Comparison of ENCODE assay signal across 14 mouse cellular contexts in the genomic region with DNA sequence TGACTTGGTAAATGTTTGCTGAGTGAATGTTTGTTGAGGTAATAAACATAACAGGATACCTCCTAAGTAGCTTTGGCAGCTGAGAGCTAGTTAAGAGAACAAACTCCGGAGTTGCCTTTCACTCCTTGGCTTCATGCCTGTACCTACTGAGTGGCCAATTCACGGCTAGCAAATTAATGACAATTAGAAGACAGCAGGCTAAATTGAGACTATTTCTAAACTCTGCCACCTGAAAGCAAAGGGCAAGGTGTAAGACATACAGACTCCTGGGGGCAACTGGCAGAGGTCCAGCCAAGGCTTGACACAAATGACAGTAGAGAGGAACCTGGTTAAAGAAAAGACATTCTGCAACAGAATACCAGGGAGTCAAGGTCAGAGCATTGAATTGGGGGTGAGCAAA.
A peak's percentile ranks its signal among the peaks of the same experiment; 100 is the strongest.
DNase-seq lines count a peak whose midpoint lies in the region; ATAC-seq and TF ChIP-seq lines count a peak whose summit lies in the region.
"Had no signal": no experiment of that assay in that cellular context is flagged by ENCODE, and none has a peak within 500 bp of the region (broad histone marks: within the 10 kb centered on the region; RNA-seq: fewer than 3 reads in every experiment).

No protein-coding gene starts in this region.

- H3K4me1 ChIP-seq in forebrain, embryonic 14.5 days (ENCODE audit: control insufficient read depth, insufficient read depth, low read length): no peaks in the 10 kb centered on the region; the same call in 1 of the 2 replicates
- H3K4me1 ChIP-seq in forebrain, embryonic 16.5 days (replicated peaks; ENCODE audit: control insufficient read depth, insufficient read depth, low read length): peaks cover 14% of the 10 kb centered on the region
- no peaks in the 10 kb centered on the region for H3K4me1 ChIP-seq in hindbrain, postnatal 0 days (ENCODE audit: insufficient read depth, low read length)
- H3K4me1 ChIP-seq in hindbrain, embryonic 12.5 days: peaks cover 3% of the 10 kb centered on the region; the same call in 1 of the 2 replicates
- H3K4me1 ChIP-seq: liver, embryonic 15.5 days had no signal

- DNase-seq in forebrain, embryonic 14.5 days (ENCODE audit: low spot score): peak; percentile 44
- DNase-seq in hindbrain, postnatal 0 days (ENCODE audit: low spot score): peak; percentile 24
- peak; percentile 67 for DNase-seq in brain, embryonic 14.5 days (ENCODE audit: low read depth)
- DNase-seq in kidney, postnatal 14 days: peak; percentile 71
- DNase-seq in frontal cortex, postnatal 10 days (ENCODE audit: low spot score in 2 of 2): no peak
- DNase-seq: adrenal gland, postnatal 14 days; thymus, adult 18-20 months had no signal

- no peak overlapping the region for H3K27ac ChIP-seq in forebrain, embryonic 14.5 days (ENCODE audit: low read depth, low read length)
- H3K27ac ChIP-seq in forebrain, embryonic 16.5 days (ENCODE audit: low read length): no peak overlapping the region
- no peak overlapping the region for H3K27ac ChIP-seq in hindbrain, postnatal 0 days
- no peak overlapping the region for H3K27ac ChIP-seq in hindbrain, embryonic 12.5 days
- H3K27ac ChIP-seq: heart, embryonic 15.5 days; limb, embryonic 12.5 days; liver, embryonic 15.5 days had no signal

- no peak for TF ChIP-seq CTCF in hindbrain, postnatal 0 days (IDR thresholded peaks at IDR 0.05; ENCODE audit: low read depth)
- no peak for TF ChIP-seq CTCF in brain, embryonic 14.5 days (IDR thresholded peaks at IDR 0.05; ENCODE audit: borderline replicate concordance, extremely low read depth, insufficient read depth, insufficient read length)

- H3K36me3 ChIP-seq in forebrain, embryonic 14.5 days (ENCODE audit: control insufficient read depth, insufficient read depth, low read length): no peaks in the 10 kb centered on the region
- no peaks in the 10 kb centered on the region for H3K36me3 ChIP-seq in forebrain, embryonic 16.5 days (ENCODE audit: control insufficient read depth, insufficient read depth)
- no peaks in the 10 kb centered on the region for H3K36me3 ChIP-seq in hindbrain, postnatal 0 days (ENCODE audit: insufficient read depth, low read length)
- H3K36me3 ChIP-seq in hindbrain, embryonic 12.5 days: no peaks in the 10 kb centered on the region
- H3K36me3 ChIP-seq: G1E; heart, embryonic 15.5 days; limb, embryonic 12.5 days; liver, embryonic 15.5 days had no signal

- no peaks in the 10 kb centered on the region for H3K27me3 ChIP-seq in forebrain, embryonic 14.5 days (replicated peaks; ENCODE audit: control insufficient read depth, insufficient read depth, low read length)
- H3K27me3 ChIP-seq in forebrain, embryonic 16.5 days (replicated peaks; ENCODE audit: control insufficient read depth, insufficient read depth, low read length): no peaks in the 10 kb centered on the region
- no peaks in the 10 kb centered on the region for H3K27me3 ChIP-seq in hindbrain, postnatal 0 days (ENCODE audit: insufficient read depth, low read length)
- H3K27me3 ChIP-seq in hindbrain, embryonic 12.5 days: no peaks in the 10 kb centered on the region
- H3K27me3 ChIP-seq: forebrain, embryonic 13.5 days; heart, embryonic 15.5 days; limb, embryonic 12.5 days; liver, embryonic 15.5 days had no signal

- H3K4me3 ChIP-seq in forebrain, embryonic 14.5 days (ENCODE audit: low read depth, low read length): no peak overlapping the region
- no peak overlapping the region for H3K4me3 ChIP-seq in forebrain, embryonic 16.5 days (replicated peaks; ENCODE audit: low read length)
- H3K4me3 ChIP-seq in hindbrain, postnatal 0 days (ENCODE audit: low read length): no peak overlapping the region
- no peak overlapping the region for H3K4me3 ChIP-seq in hindbrain, embryonic 12.5 days
- H3K4me3 ChIP-seq: forebrain, embryonic 13.5 days; heart, embryonic 15.5 days; limb, embryonic 12.5 days; liver, embryonic 15.5 days had no signal

- whole genome bisulfite sequencing in forebrain, embryonic 14.5 days: 17% methylated on average over 2 of the region's 2 CpGs
- 17% methylated on average over 2 of the region's 2 CpGs for WGBS in forebrain, embryonic 16.5 days
- 33% methylated on average over 2 of the region's 2 CpGs for WGBS in hindbrain, postnatal 0 days
- WGBS in hindbrain, embryonic 12.5 days: 78% methylated on average over 2 of the region's 2 CpGs

- no peaks in the 10 kb centered on the region for H3K9me3 ChIP-seq in forebrain, embryonic 14.5 days (replicated peaks; ENCODE audit: control insufficient read depth, low read length)
- no peaks in the 10 kb centered on the region for H3K9me3 ChIP-seq in forebrain, embryonic 16.5 days (ENCODE audit: control insufficient read depth, low read length)
- H3K9me3 ChIP-seq in hindbrain, postnatal 0 days (ENCODE audit: low read length): no peaks in the 10 kb centered on the region
- no peaks in the 10 kb centered on the region for H3K9me3 ChIP-seq in hindbrain, embryonic 12.5 days (replicated peaks)
- H3K9me3 ChIP-seq: forebrain, embryonic 13.5 days; G1E; heart, embryonic 15.5 days; limb, embryonic 12.5 days; liver, embryonic 15.5 days had no signal

- no peak for TF ChIP-seq POLR2A in brain, embryonic 14.5 days (IDR thresholded peaks at IDR 0.05; ENCODE audit: borderline replicate concordance, extremely low read depth, insufficient read depth, insufficient read length, poor library complexity, severe bottlenecking)

- H3K9ac ChIP-seq in forebrain, embryonic 14.5 days (ENCODE audit: low read length): no peak overlapping the region
- H3K9ac ChIP-seq in forebrain, embryonic 16.5 days (replicated peaks; ENCODE audit: low read depth, low read length): no peak overlapping the region
- no peak overlapping the region for H3K9ac ChIP-seq in hindbrain, postnatal 0 days (replicated peaks; ENCODE audit: low read length)
- no peak overlapping the region for H3K9ac ChIP-seq in hindbrain, embryonic 12.5 days
- H3K9ac ChIP-seq: forebrain, embryonic 13.5 days; heart, embryonic 15.5 days; limb, embryonic 12.5 days; liver, embryonic 15.5 days had no signal

- no peak overlapping the region for H3K4me2 ChIP-seq in forebrain, embryonic 14.5 days (ENCODE audit: low read length)
- no peak overlapping the region for H3K4me2 ChIP-seq in forebrain, embryonic 16.5 days (ENCODE audit: low read length)
- H3K4me2 ChIP-seq in hindbrain, postnatal 0 days (ENCODE audit: low read depth, low read length): no peak overlapping the region
- no peak overlapping the region for H3K4me2 ChIP-seq in hindbrain, embryonic 12.5 days (replicated peaks)
- H3K4me2 ChIP-seq: forebrain, embryonic 13.5 days; heart, embryonic 15.5 days; limb, embryonic 12.5 days; liver, embryonic 15.5 days had no signal

- ATAC-seq in forebrain, embryonic 14.5 days: no peak
- no peak for ATAC-seq in forebrain, embryonic 16.5 days
- ATAC-seq in hindbrain, postnatal 0 days: no peak
- no peak for ATAC-seq in hindbrain, embryonic 12.5 days (ENCODE audit: low FRiP score)
- ATAC-seq: forebrain, embryonic 13.5 days had no signal

Comparison
In these comparisons a context has a peak if more than half of its experiments do, and no peak if none do; other contexts are left out.
1. DNase-seq: peak in forebrain, embryonic 14.5 days (single experiment), hindbrain, postnatal 0 days (single experiment), brain, embryonic 14.5 days (single experiment) and kidney, postnatal 14 days (single experiment); none in frontal cortex, postnatal 10 days (0 of 2).